Mouse (Mus musculus) midbrain, postnatal 0 days (tissue): ENCODE measurements at regions not wholly inside any gene's neighbourhood (a gene's known extent, or its start where the extent isn't known, plus 50 kb on each side); places are given as distances from the start of the nearest gene placed in this dataset.

ENCODE experiments used
- ATAC-seq: fragments of 200-750 bp; cut with Nextera tagmentation; 2 replicates; pipeline ENCODE4 v1.8.0; 2017; ENCODE audit warnings: moderate number of reproducible peaks, mild to moderate bottlenecking, moderate TSS enrichment, moderate library complexity; ENCODE audit not compliant: low FRiP score
- DNase-seq: peaks from one replicate; pipeline ENCODE4 v3.0.0-alpha.2; 2015; ENCODE audit warnings: low spot score
- H3K27ac ChIP-seq: fragments of 300-500 bp; sonication (generic); 2 replicates; pipeline ENCODE4 v1.5.1; 2014; ENCODE audit warnings: low read depth, mild to moderate bottlenecking, low read length, mixed read lengths
- H3K27me3 ChIP-seq: fragments of 300-500 bp; sonication (generic); 2 replicates; pipeline ENCODE4 v1.6.1; 2014; ENCODE audit warnings: low read length, control low read depth, mixed read lengths; ENCODE audit not compliant: insufficient read depth
- H3K36me3 ChIP-seq: fragments of 300-500 bp; sonication (generic); 2 replicates; pipeline ENCODE4 v1.6.1; 2014; ENCODE audit warnings: low read length, control low read depth, mixed read lengths; ENCODE audit not compliant: insufficient read depth
- H3K4me1 ChIP-seq: fragments of 300-500 bp; sonication (generic); 2 replicates; pipeline ENCODE4 v1.6.1; 2014; ENCODE audit warnings: mild to moderate bottlenecking, control low read depth, antibody characterized with exemption, low read length, mixed read lengths; ENCODE audit not compliant: insufficient read depth
- H3K4me2 ChIP-seq: fragments of 300-500 bp; sonication (generic); 2 replicates; pipeline ENCODE4 v1.6.1; 2014; ENCODE audit warnings: low read depth, mild to moderate bottlenecking, low read length, mixed read lengths; ENCODE audit not compliant: poor library complexity, severe bottlenecking
- H3K4me3 ChIP-seq: fragments of 300-500 bp; sonication (generic); 2 replicates; pipeline ENCODE4 v1.5.1; 2014; ENCODE audit warnings: low read depth, mild to moderate bottlenecking, low read length, moderate library complexity
- H3K9ac ChIP-seq: fragments of 300-500 bp; sonication (generic); replicated peaks from 2 replicates; pipeline ENCODE4 v1.6.1; 2014; ENCODE audit warnings: mild to moderate bottlenecking, low read length, moderate library complexity, mixed read lengths; ENCODE audit not compliant: poor library complexity, severe bottlenecking
- H3K9me3 ChIP-seq: fragments of 300-500 bp; sonication (generic); 2 replicates; pipeline ENCODE4 v1.6.1; 2016; ENCODE audit warnings: low read length, control low read depth
- CTCF ChIP-seq: IDR thresholded peaks from 2 replicates; pipeline ENCODE4 v1.5.1; 2016; ENCODE audit warnings: antibody characterized with exemption, mild to moderate bottlenecking
- WGBS: fragments of 180-500 bp; shearing (Covaris S2); extraction: QIAGEN DNeasy Blood & Tissue Kit; methylation state at CpG from one replicate; pipeline ENCODE4 v1.1.7; 2014; 5-methylcytosine and 5-hydroxymethylcytosine counted together

GRCm38 (mm10) chr1:35943800-35944199, 124.4 kb upstream of the Hs6st1 start:
- H3K9me3 ChIP-seq: no peaks in the 10 kb centered on the region
- no peak for TF ChIP-seq CTCF
- ATAC-seq (no peak), DNase-seq (no peak)
- H3K4me1 ChIP-seq: 0 out of 2 replicates have a peak, but pooled peaks cover 5% of the 10 kb centered on the region
- H3K9ac ChIP-seq: no peak overlapping the region
- H3K4me3 ChIP-seq: no peak overlapping the region
- H3K27ac ChIP-seq: no peak overlapping the region
- WGBS: 46% methylated on average over 7 of the region's 7 CpGs
- no peaks in the 10 kb centered on the region for H3K36me3 ChIP-seq
- H3K4me2 ChIP-seq: no peak overlapping the region
- no peaks in the 10 kb centered on the region for H3K27me3 ChIP-seq

GRCm38 (mm10) chr1:35944376-35944775, 123.8 kb upstream of the Hs6st1 start:
- no peaks in the 10 kb centered on the region for H3K9me3 ChIP-seq
- no peak overlapping the region for H3K9ac ChIP-seq
- TF ChIP-seq CTCF: no peak
- H3K4me1 ChIP-seq: 0 out of 2 replicates have a peak, but pooled peaks cover 5% of the 10 kb centered on the region
- H3K4me3 ChIP-seq: no peak overlapping the region
- 22% methylated on average over 5 of the region's 5 CpGs for WGBS
- no peaks in the 10 kb centered on the region for H3K36me3 ChIP-seq
- no peak for DNase-seq
- H3K27me3 ChIP-seq: no peaks in the 10 kb centered on the region
- H3K4me2 ChIP-seq: no peak overlapping the region
- H3K27ac ChIP-seq: no peak overlapping the region
- ATAC-seq: no peak

GRCm38 (mm10) chr1:35944849-35945248, 123.4 kb upstream of the Hs6st1 start:
- H3K27ac ChIP-seq: no peak overlapping the region
- WGBS: 52% methylated on average over 8 of the region's 8 CpGs
- H3K36me3 ChIP-seq: no peaks in the 10 kb centered on the region
- H3K4me2 ChIP-seq: no peak overlapping the region
- ATAC-seq: no peak
- H3K9ac ChIP-seq: no peak overlapping the region
- no peaks in the 10 kb centered on the region for H3K9me3 ChIP-seq
- TF ChIP-seq CTCF: no peak
- no peaks in the 10 kb centered on the region for H3K27me3 ChIP-seq
- DNase-seq: no peak
- H3K4me1 ChIP-seq: 0 out of 2 replicates have a peak, but pooled peaks cover 5% of the 10 kb centered on the region
- H3K4me3 ChIP-seq: no peak overlapping the region

GRCm38 (mm10) chr1:35945596-35945995, 122.6 kb upstream of the Hs6st1 start:
- no peak for DNase-seq
- WGBS: 81% methylated on average over 4 of the region's 4 CpGs
- TF ChIP-seq CTCF: no peak
- Histone ChIP-seq H3K27me3 (no peaks in the 10 kb centered on the region), H3K4me3 (no peak overlapping the region), H3K36me3 (no peaks in the 10 kb centered on the region), H3K4me1 (0 out of 2 replicates have a peak, but pooled peaks cover 5% of the 10 kb centered on the region), H3K27ac (no peak overlapping the region), H3K9me3 (no peaks in the 10 kb centered on the region), H3K9ac (no peak overlapping the region), H3K4me2 (no peak overlapping the region)
- ATAC-seq: no peak

GRCm38 (mm10) chr1:35948104-35948503, 120.1 kb upstream of the Hs6st1 start:
- TF ChIP-seq CTCF: no peak
- no peaks in the 10 kb centered on the region for H3K4me1 ChIP-seq
- no peak overlapping the region for H3K4me3 ChIP-seq
- H3K27me3 ChIP-seq: no peaks in the 10 kb centered on the region
- DNase-seq (no peak), ATAC-seq (no peak)
- no peaks in the 10 kb centered on the region for H3K9me3 ChIP-seq
- WGBS: 89% methylated on average over 5 of the region's 5 CpGs
- no peak overlapping the region for H3K4me2 ChIP-seq
- no peak overlapping the region for H3K27ac ChIP-seq
- H3K9ac ChIP-seq: no peak overlapping the region
- no peaks in the 10 kb centered on the region for H3K36me3 ChIP-seq

GRCm38 (mm10) chr1:35951082-35951481, 117.1 kb upstream of the Hs6st1 start:
- Histone ChIP-seq H3K4me1 (no peaks in the 10 kb centered on the region), H3K27me3 (no peaks in the 10 kb centered on the region), H3K27ac (no peak overlapping the region), H3K9me3 (no peaks in the 10 kb centered on the region), H3K36me3 (no peaks in the 10 kb centered on the region), H3K9ac (no peak overlapping the region), H3K4me3 (no peak overlapping the region), H3K4me2 (no peak overlapping the region)
- DNase-seq (peak; percentile 16), ATAC-seq (no peak)
- no peak for TF ChIP-seq CTCF
- 49% methylated on average over 4 of the region's 4 CpGs for WGBS
